Mouse (Mus musculus): Measurements from ENCODE around the gene Gm6803.
"Not testable (repeated sequence)": the region's sequence is repeated elsewhere in the genome, so short reads cannot be mapped to it uniquely, and the experiment has no call there.

Gene Gm6803
- long read RNA-seq, experiment 1, result 0 reads
- long read RNA-seq, experiment 2, result 0 reads

GRCm38 (mm10) chr12:88018671-88019070 is at the start of gene Gm6803:
Gene Gm6803, minus strand, starts transcription at chr12:88018771.
- intact Hi-C loops (cut with DNase I), result loop anchor here (5.0 kb wide), 1 partner anchor 59 kb away; no protein-coding TSS in a partner anchor

GRCm38 (mm10) chr12:88045226-88045625 is 26.7 kb upstream of the Gm6803 start:
- intact Hi-C loops (cut with DNase I), result not testable (repeated sequence)

- intact Hi-C loops (cut with DNase I), result not testable (repeated sequence)
Observed at GRCm38 (mm10) chr12:88039703-88040102, 21.1 kb upstream of the Gm6803 start.

GRCm38 (mm10) chr12:88039062-88039461 is 20.5 kb upstream of the Gm6803 start:
- intact Hi-C loops (cut with DNase I), result not testable (repeated sequence)

GRCm38 (mm10) chr12:88032250-88032649 is 13.7 kb upstream of the Gm6803 start:
- intact Hi-C loops (cut with DNase I), result not testable (repeated sequence)

- intact Hi-C loops (cut with DNase I), result not testable (repeated sequence)
Observed at GRCm38 (mm10) chr12:88026704-88027103, 8.1 kb upstream of the Gm6803 start, which contains the start of gene Gm2056. Gene Gm2056, plus strand, starts transcription at chr12:88027004.

GRCm38 (mm10) chr12:88011548-88011947 is 7.0 kb downstream of the Gm6803 start, which contains the start of gene Gm2075:
Gene Gm2075, plus strand, starts transcription at chr12:88011848.
- intact Hi-C loops (cut with DNase I), result not testable (repeated sequence)

- intact Hi-C loops (cut with DNase I), result not testable (repeated sequence)
Observed at GRCm38 (mm10) chr12:88004118-88004517, 14.5 kb downstream of the Gm6803 start.

GRCm38 (mm10) chr12:87984000-87984399 is 34.6 kb downstream of the Gm6803 start:
- intact Hi-C loops (cut with DNase I), result not testable (repeated sequence)
